Mouse (Mus musculus) spleen, postnatal 4 days (tissue): ENCODE data around the gene Car15.

Experiments used
- DNase-seq, 2 experiments: peaks; one replicate each; pipeline ENCODE4 v3.0.0; 2022; ENCODE audit warnings: low spot score in 2 of 2

Gene Car15

GRCm38 (mm10) chr16:17838051-17838450, at the start of gene Car15:
Gene Car15, minus strand, starts transcription at chr16:17838364.
- no peak for DNase-seq

DNA sequence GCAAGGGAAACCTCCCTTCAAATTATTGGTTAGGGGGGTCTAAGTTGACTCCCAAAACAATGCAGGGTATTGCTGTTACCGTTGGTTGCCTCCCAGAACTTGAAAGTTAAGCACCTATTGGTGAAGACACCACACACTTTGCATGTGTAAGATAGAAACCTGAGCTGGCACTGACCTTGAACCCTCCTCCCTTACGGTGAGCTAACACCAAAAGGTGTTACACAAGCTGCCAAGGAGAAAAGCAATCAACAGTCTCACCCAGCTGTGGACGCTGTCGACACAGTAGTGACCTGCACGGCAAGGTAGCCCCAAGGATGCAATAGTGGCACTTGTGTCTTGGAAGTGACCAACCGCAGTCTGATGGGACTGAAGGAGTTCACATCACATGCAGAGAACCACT, 46.0 kb upstream of the Car15 start:
- DNase-seq, result no peak

DNA sequence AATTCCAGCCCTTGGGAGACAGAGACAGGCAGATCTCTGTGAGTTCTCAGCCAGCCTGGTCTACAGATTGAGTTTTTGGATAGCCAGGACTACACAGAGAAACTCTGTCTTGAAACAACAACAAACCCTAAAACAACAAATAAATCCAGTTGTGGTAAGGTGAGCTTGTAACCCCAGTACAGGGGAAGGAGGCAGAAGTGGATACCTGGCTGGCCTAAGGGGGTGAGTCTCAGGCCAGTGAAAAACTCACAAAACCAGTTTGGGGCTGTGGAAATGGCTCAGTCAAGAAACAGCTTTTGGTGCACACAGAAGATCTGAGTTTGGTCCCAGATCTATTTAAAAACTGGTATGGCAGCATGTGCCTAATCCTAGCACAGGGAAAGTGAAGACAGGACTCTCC, 44.0 kb upstream of the Car15 start:
- DNase-seq, result no peak

GRCm38 (mm10) chr16:17879571-17879970, 41.4 kb upstream of the Car15 start:
- DNase-seq, result no peak

DNA sequence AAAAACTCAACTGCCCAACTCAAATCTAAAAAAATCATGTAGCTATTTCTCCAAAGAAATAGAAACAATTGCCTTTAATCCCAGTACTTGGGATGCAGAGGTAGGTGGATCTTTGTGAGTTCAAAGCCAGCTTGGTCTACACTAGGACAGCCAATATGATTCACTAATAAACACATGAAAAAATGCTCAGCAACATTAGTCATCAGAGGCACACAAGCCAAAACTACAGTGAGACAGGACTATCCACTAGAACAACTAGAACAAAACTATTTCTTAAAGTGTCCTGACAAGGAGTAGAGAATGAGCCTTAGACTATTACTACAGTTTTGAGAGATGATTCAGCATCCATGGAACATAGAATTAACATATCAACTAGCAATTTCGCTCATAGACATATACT, 37.9 kb upstream of the Car15 start:
- no peak for DNase-seq

DNA sequence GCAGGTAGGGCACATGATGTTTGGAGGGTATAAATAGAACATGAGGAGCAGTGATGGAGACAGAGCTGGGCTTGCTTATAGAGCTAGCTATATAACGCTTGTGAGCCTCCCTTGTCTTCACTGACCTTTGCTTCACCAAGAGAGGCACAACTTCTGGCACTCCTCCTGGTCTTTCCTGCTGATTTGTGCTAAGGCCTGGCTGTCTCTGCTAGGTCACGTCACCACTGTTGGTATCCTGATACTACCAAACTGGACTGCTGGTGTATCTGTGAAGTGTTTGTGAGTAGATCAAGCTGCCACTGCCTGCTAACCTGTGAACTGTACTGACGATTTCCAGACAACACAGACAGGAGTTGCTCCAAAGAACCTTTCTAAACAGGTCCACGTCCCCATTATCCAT, 37.0 kb upstream of the Car15 start:
- no peak for DNase-seq

DNA sequence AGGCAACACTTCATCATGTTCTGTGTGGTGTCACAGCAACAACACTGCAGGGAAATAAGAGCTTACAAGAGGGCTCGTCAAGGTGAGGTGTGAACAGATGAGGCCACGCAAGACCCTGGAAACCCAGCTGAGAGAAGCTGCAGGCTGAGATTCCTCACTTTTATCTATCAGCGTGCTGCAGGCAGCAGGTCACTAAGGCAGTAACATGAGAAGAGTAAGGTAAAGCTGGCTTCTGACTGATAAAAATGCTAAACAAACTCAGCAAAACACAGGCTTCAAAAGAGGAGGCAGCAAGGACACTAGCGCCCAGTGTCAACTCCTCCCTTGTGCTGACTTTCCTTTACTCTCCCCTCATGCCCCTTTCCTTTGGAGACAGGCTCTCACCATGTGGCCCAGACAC, 34.8 kb upstream of the Car15 start:
- DNase-seq, result no peak

DNA sequence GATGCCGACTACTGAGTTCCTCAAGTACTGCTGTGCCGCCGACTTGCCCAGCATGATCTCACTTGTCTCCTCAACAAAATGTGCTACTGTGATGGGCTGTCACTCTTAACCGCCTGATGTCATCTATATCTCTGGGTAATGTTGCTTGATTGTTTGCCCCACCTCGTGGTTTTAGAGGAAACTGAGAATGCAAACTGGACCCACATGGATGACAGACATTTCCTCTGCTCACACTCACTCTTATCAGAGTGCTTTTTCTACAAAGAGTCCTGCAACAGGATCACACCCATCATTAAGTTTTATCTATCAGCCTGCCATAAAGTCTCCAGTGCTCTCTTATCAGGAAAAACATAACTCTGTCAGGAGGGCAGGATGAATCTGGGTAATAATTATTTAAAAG, 33.1 kb upstream of the Car15 start:
- DNase-seq, result no peak

DNA sequence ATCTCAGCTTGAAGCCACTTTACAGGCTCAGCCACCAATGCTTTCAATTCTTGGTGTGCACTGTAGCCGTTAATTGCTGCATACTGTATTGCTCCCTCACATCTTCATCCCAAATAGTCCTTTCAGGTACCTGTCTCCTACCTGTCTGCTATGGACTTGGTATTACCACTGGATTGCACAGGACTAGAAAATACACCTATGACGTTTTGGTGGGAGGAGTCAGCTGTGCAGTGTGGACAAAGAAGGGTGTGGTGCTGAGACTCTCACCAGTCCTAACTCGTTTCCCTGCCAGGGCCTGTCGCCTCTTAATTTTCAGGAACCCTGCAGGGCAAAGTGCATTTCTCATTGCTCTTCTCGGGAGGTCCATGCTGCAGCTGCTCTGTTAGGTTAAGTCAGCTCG, 27.6 kb upstream of the Car15 start:
- no peak for DNase-seq

GRCm38 (mm10) chr16:17865293-17865692, 27.1 kb upstream of the Car15 start:
- DNase-seq, result no peak

DNA sequence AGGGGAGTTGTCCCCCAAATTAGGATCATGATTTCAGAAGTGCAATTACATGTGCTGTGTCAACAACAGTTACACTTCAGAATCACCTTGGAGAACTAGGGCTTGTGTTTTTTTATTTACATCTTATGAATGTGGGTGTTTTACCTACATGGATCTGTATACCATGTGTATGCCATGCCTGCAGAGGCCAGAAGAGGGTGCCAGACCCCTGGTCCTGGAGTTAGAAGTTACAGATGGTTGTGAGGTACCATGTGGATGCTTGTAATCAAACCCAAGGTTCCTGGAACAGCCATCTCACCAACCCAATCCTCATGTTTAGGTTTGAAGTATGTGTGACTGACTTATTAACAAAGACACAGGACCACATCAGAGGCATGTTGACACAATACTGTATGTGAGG, 20.4 kb upstream of the Car15 start:
- DNase-seq, result no peak

DNA sequence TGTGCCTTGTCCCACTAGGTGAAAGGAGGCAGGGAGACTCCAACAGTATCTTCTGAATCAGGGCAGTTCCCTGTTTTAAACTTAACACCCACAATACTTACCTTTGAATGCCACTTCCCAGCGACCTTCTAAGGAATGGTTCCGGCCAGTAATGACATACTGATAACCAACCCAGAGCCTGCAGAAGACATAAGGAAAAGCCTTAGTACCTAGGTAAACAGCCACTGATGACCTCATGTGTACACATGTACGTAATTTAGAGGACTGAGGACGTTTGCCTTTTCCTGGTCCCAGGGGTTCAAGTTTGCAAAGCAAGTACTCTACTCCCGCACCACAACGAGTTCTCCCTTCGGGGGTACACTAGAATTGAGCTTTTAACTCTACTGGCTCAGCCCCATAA, 19.0 kb upstream of the Car15 start:
- DNase-seq, result no peak

- no peak for DNase-seq
These were observed 15.1 kb upstream of the Car15 start for GRCm38 (mm10) chr16:17853263-17853662.

DNA sequence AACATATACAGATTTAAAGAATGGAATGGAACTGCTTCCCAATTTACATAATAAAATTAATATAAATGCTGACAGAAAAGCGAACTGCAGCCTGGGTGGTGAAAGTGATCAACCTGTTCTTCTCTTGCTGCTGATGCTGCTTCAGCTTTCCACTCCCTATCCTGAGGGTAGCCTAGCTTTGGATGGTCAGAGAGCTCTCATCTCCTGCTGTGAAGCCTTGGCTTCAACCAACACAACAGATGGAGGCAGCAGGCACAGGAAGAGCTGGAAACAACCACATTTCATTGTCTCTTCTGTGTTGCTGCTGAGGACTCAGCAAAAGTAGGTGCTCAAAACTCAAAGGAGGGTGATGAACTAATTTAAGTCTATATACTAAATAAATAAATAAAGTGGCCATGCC, 13.7 kb upstream of the Car15 start:
- DNase-seq, result no peak

DNA sequence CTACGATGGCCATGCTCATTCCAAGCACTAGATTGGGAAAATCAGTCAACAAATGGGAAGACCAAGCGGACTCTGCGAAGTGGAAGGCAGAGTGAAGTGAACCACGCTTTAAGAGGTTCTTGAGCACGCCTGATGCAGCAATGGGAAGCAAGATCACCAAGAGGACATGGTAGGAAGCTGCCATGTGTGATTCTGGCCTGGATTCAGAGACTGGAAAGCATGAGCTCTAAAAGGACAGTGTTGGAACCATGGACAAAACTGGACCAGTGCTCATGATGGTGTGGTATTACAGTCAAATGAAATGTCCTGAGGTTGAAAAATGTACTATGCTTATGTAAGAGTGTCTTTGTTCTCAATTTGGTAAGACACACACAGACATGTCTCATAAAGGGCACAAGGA, 13.2 kb upstream of the Car15 start:
- DNase-seq, result no peak

GRCm38 (mm10) chr16:17849486-17849885, 11.3 kb upstream of the Car15 start:
- DNase-seq, result no peak

GRCm38 (mm10) chr16:17848928-17849327, 10.8 kb upstream of the Car15 start:
- no peak for DNase-seq

DNA sequence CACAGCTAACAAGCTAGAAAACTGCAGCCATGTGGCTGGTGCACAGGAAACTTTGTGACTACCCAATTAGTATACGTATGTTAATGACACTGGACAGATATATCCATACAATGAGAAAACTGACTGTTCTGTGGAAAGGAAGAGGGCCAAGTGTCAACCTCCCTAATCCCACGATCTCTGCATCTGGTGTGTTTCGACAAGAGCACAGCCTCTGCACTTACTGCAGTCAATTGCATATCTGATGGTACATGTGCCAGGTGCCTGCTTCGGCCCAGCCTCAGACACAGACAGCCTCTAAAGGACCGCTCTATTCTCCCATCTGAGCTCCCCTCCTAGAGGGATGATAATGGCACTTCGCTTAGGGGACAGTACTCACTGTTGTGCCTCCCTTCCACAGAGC, 10.3 kb upstream of the Car15 start:
- no peak for DNase-seq

DNA sequence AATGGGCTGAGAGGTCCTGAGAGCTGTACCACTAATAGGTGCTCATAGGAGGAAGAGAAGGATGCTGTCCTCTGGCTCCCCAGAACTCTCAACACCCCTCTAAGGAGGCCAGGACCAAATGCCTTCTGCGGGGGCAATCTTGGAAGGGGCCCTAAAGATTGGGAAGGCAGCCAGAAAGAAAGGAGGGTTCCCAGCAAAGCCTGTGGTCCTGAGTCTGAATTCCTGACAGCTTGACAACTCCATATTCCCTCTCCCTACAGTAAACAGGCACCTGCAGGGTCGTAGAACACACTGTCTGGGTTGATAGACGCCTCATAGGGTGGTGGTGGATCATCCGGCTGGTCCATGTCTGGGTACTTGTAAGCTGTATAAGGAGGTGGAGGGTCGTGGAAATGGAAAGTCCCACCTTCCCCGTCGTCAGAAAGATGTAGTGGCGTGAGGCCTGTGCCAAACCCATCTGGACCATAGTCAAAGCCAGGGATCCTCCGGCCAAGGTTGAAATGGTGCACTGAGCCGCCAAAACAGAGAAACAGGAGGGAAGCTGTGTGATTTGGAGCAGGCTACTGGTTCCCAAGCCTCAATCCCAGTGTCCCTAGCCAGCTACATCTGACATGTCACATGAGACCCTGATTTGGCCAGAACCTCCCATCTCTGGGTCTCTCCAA, 5.7 kb upstream of the Car15 start:
- no peak for DNase-seq

DNA sequence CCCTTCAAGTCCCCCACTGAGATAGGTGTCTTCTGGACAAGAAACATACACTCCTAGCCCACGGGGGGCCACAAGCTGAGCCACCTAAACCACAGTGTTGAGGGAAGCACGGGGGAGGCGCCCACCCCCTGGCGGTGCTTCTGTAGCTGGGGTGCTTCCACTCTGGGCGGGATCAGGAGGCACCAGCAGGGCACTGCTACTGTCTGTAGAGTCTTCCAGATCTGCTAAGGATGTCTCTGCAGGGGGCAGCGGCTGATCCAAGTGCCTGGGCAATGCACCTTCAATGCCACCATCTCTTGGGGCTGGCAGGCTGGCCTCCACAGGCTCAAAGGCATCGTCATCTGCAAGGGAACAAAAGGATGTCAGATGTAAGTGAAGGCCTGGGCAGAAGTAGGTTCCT, 4.3 kb upstream of the Car15 start:
- DNase-seq, result no peak

GRCm38 (mm10) chr16:17839976-17840375, 1.8 kb upstream of the Car15 start:
- DNase-seq, result no peak

DNA sequence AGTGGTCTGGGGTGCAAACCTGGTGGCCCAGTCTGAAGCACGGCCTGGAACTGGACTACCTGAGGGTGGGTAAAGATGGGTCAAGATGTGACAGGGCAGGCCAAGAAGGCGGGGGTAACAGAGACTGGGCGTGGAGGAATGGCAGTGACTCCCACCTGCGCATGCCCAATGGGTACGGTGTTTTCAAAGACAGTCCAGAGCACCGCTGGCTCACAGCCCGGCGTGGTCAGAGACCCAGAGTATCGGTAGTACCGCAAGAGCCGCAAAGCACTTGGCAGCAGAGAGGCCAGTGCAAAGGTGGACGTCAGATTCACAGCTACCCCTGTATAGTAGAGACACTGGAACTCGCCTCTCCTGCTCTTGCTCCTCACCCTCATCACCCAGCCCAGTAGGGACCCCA, 2.7 kb downstream of the Car15 start:
- no peak for DNase-seq

GRCm38 (mm10) chr16:17834543-17834942, 3.6 kb downstream of the Car15 start:
- no peak for DNase-seq

DNA sequence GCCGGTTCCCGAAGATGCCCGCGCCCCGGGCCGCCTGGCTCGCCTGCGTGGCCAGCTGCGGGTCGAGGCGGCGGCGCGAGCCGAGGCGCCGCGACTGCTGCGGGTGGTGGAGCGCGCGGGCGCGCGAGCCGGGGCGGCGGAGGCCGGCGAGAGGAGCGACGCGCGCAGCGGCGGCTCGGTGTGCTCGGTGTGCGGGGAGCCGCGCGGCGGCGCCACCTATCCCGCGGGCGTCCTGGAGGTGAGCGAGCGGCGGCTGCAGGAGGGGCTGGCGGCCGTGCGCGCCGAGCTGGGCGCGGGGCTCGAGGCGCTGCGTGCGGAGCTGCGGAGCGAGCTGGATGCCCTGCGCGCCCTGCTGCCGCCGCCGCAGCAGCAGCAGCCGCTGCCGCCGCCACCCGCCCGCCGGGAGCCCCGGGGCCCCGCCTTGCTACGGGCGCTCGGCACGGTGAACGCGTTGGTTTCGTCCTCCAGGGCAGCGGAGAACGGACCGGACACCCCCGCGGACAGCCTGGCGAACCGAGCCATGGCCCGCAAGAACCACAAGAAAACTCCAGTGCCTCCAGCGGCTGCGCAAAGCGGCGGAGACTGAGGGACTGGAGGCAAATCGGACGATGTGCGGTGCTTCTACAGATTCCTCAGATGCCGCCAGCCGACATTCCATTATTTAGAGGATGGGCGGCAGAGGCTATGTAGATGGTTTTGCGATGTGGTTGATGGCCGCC, 4.3 kb downstream of the Car15 start:
- no peak for DNase-seq
